Mouse (Mus musculus): ENCODE results near the gene Odf2.

Gene Odf2

GRCm38 (mm10) chr2:29940073-29940472 lies 51.1 kb downstream of the Odf2 start:
- DNase-seq = no peak

GRCm38 (mm10) chr2:29940826-29941225 lies 51.8 kb downstream of the Odf2 start:
- no peak for DNase-seq

- no peak for DNase-seq
Observed at GRCm38 (mm10) chr2:29944723-29945122, 55.7 kb downstream of the Odf2 start.

GRCm38 (mm10) chr2:29948896-29949295 lies 59.9 kb downstream of the Odf2 start:
- DNase-seq = no peak

GRCm38 (mm10) chr2:29961246-29961645 lies 72.2 kb downstream of the Odf2 start:
- DNase-seq = no peak

- DNase-seq = peak; percentile 40
Observed at GRCm38 (mm10) chr2:29964354-29965249, 75.6 kb downstream of the Odf2 start.

GRCm38 (mm10) chr2:29965250-29965843 lies 76.3 kb downstream of the Odf2 start, which contains the start of gene Sptan1:
Gene Sptan1 (plus strand): TSS chr2:29965560.
- DNase-seq = peak; percentile 94

- DNase-seq = peak; percentile 67
Observed at GRCm38 (mm10) chr2:29965906-29966305, 76.9 kb downstream of the Odf2 start.

GRCm38 (mm10) chr2:29966826-29967225 lies 77.8 kb downstream of the Odf2 start:
- no peak for DNase-seq

GRCm38 (mm10) chr2:29967768-29968167 lies 78.7 kb downstream of the Odf2 start:
- DNase-seq = no peak

GRCm38 (mm10) chr2:29968638-29969037 lies 79.6 kb downstream of the Odf2 start:
- no peak for DNase-seq

GRCm38 (mm10) chr2:29971838-29972635 lies 83.0 kb downstream of the Odf2 start:
- peak; percentile 20 for DNase-seq

- no peak for DNase-seq
Observed at GRCm38 (mm10) chr2:29973525-29973924, 84.5 kb downstream of the Odf2 start.

GRCm38 (mm10) chr2:29977307-29977706 lies 88.3 kb downstream of the Odf2 start:
- no peak for DNase-seq

- DNase-seq = no peak
Observed at GRCm38 (mm10) chr2:29980661-29981060, 91.6 kb downstream of the Odf2 start.
